Comparison of ENCODE assay signal across 8 mouse cellular contexts in the genomic region with DNA sequence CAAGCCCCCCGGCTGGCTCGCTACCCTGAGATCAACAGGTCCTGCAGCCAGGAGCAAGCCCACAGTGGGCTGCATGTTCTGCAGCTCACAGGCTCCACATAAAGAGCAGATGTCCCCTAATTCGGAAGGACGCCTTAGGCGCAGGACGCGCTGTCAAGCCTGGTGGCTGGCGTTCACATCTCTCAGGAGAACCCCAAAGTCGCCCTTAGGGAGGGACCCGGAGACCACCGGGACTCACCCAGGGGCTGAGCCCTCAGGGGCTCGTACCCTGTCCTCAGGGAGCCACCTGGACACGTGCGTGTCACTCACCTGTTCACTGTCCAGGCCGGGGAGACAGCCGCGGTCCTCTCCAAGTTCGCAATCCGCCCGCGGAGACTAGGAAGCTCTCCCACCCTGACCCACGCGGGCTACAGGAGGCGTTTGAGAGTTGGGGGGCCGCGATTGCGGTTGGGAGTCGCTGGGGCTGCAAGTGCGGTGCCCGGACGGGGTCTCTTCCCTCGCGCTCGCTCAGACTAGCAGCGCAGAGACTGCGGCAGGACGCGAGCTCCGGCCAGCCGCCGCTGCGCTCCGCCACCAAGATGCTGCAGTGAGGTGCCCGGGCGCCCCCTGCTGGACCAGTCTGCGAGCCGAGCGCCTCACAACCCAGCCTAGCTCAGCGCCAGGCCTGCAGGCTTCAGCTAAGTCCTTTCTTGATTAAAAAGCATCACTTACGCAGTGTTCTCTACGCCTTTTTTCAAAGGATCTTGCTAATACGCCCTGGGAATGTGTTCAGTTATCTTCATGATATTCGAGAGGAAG. TPM values are rescaled to one million over a fixed set of nuclear protein-coding genes. Genes with fewer than 3 reads are reported as not detected.
DNase-seq lines count a peak whose midpoint lies in the region; ATAC-seq and TF ChIP-seq lines count a peak whose summit lies in the region.

No protein-coding gene starts in this region.

- H3K9me3 ChIP-seq in embryonic facial prominence, embryonic 13.5 days, result no peaks in the 10 kb centered on the region
- H3K9me3 ChIP-seq in kidney, embryonic 14.5 days (ENCODE audit: control insufficient read depth, low read length), result no peaks in the 10 kb centered on the region
- no peaks in the 10 kb centered on the region for H3K9me3 ChIP-seq in limb, embryonic 13.5 days
- no peaks in the 10 kb centered on the region for H3K9me3 ChIP-seq in midbrain, embryonic 15.5 days

- peak; percentile 38 to 79 for DNase-seq in heart, adult 9 months (ENCODE audit: low spot score in 2 of 2)
- DNase-seq in spleen, adult 12 weeks (ENCODE audit: low spot score), result peak; percentile 31
- no peak for DNase-seq in MN1 (ENCODE audit: low spot score)

- H3K27me3 ChIP-seq in embryonic facial prominence, embryonic 13.5 days, result peaks cover 5% of the 10 kb centered on the region
- no peaks in the 10 kb centered on the region for H3K27me3 ChIP-seq in kidney, embryonic 14.5 days (ENCODE audit: control insufficient read depth, insufficient read depth, low read length)
- H3K27me3 ChIP-seq in limb, embryonic 13.5 days, result peaks cover 24% of the 10 kb centered on the region
- H3K27me3 ChIP-seq in midbrain, embryonic 15.5 days (replicated peaks), result peaks cover 6% of the 10 kb centered on the region; the same call in 1 of the 2 replicates

- H3K9ac ChIP-seq in embryonic facial prominence, embryonic 13.5 days, result peak overlapping the region; percentile 77
- H3K9ac ChIP-seq in kidney, embryonic 14.5 days (ENCODE audit: low read depth, low read length), result peak overlapping the region; percentile 69
- peak overlapping the region; percentile 73 for H3K9ac ChIP-seq in limb, embryonic 13.5 days
- H3K9ac ChIP-seq in midbrain, embryonic 15.5 days, result peak overlapping the region; percentile 56

- no peak for TF ChIP-seq POLR2A in bone marrow macrophage, adult 2 months (IDR thresholded peaks at IDR 0.05; ENCODE audit: borderline replicate concordance, low read depth, low read length)

- peak overlapping the region; percentile 79 for H3K4me2 ChIP-seq in embryonic facial prominence, embryonic 13.5 days
- peak overlapping the region; percentile 95 for H3K4me2 ChIP-seq in kidney, embryonic 14.5 days (replicated peaks; ENCODE audit: low read depth, low read length)
- peak overlapping the region; percentile 85 for H3K4me2 ChIP-seq in limb, embryonic 13.5 days (replicated peaks)
- H3K4me2 ChIP-seq in midbrain, embryonic 15.5 days, result peak overlapping the region; percentile 99

- TF ChIP-seq CTCF in bone marrow macrophage, adult 2 months (IDR thresholded peaks at IDR 0.05; ENCODE audit: low read depth, low read length), result 0 out of 2 replicates have a peak, but pooled peaks have one; percentile 22

- H3K4me3 ChIP-seq in bone marrow macrophage, adult 2 months (ENCODE audit: insufficient read depth, low read length), result peak overlapping the region; percentile 7; the same call in 1 of the 2 replicates
- peak overlapping the region; percentile 59 for H3K4me3 ChIP-seq in embryonic facial prominence, embryonic 13.5 days
- peak overlapping the region; percentile 55 for H3K4me3 ChIP-seq in kidney, embryonic 14.5 days (ENCODE audit: low read length)
- peak overlapping the region; percentile 56 for H3K4me3 ChIP-seq in limb, embryonic 13.5 days
- H3K4me3 ChIP-seq in midbrain, embryonic 15.5 days, result peak overlapping the region; percentile 58

- H3K36me3 ChIP-seq in embryonic facial prominence, embryonic 13.5 days, result 0 out of 2 replicates have a peak, but pooled peaks cover 3% of the 10 kb centered on the region
- H3K36me3 ChIP-seq in kidney, embryonic 14.5 days (ENCODE audit: control insufficient read depth, insufficient read depth, low read length), result no peaks in the 10 kb centered on the region
- no peaks in the 10 kb centered on the region for H3K36me3 ChIP-seq in limb, embryonic 13.5 days
- H3K36me3 ChIP-seq in midbrain, embryonic 15.5 days (replicated peaks), result no peaks in the 10 kb centered on the region

- peak; percentile 87 for ATAC-seq in embryonic facial prominence, embryonic 13.5 days (ENCODE audit: insufficient number of reproducible peaks, insufficient read depth, low FRiP score, low TSS enrichment, low read depth)
- ATAC-seq in kidney, embryonic 14.5 days (ENCODE audit: low FRiP score, low TSS enrichment), result peak; percentile 92
- ATAC-seq in limb, embryonic 13.5 days (ENCODE audit: low FRiP score, low read depth), result peak; percentile 91
- ATAC-seq in midbrain, embryonic 15.5 days (replicated peaks), result peak; percentile 96

- no peak overlapping the region for H3K27ac ChIP-seq in bone marrow macrophage, adult 2 months (ENCODE audit: insufficient read depth, low read depth, low read length)
- peak overlapping the region; percentile 66 for H3K27ac ChIP-seq in embryonic facial prominence, embryonic 13.5 days
- no peak overlapping the region for H3K27ac ChIP-seq in kidney, embryonic 14.5 days (ENCODE audit: low read depth, low read length)
- H3K27ac ChIP-seq in limb, embryonic 13.5 days, result no peak overlapping the region
- no peak overlapping the region for H3K27ac ChIP-seq in midbrain, embryonic 15.5 days

- WGBS in embryonic facial prominence, embryonic 13.5 days, result under 1% methylated on average over 53 of the region's 53 CpGs
- WGBS in kidney, embryonic 14.5 days, result under 1% methylated on average over 50 of the region's 53 CpGs
- WGBS in limb, embryonic 13.5 days, result under 1% methylated on average over 53 of the region's 53 CpGs
- WGBS in midbrain, embryonic 15.5 days, result under 1% methylated on average over 52 of the region's 53 CpGs

- no peaks in the 10 kb centered on the region for H3K4me1 ChIP-seq in bone marrow macrophage, adult 2 months (ENCODE audit: control insufficient read depth, insufficient read depth, low read length)
- H3K4me1 ChIP-seq in embryonic facial prominence, embryonic 13.5 days, result peaks cover 37% of the 10 kb centered on the region
- H3K4me1 ChIP-seq in kidney, embryonic 14.5 days (ENCODE audit: control insufficient read depth, insufficient read depth, low read length), result peaks cover 10% of the 10 kb centered on the region; the same call in 1 of the 2 replicates
- H3K4me1 ChIP-seq in limb, embryonic 13.5 days, result peaks cover 31% of the 10 kb centered on the region
- peaks cover 18% of the 10 kb centered on the region for H3K4me1 ChIP-seq in midbrain, embryonic 15.5 days

RNA-seq across cellular contexts. Expression of gene Rerg, which starts 0.9 kb away (rescaled TPM):
- not detected in 2 replicates for polyA plus RNA-seq in bone marrow macrophage, adult 2 months (2012; ENCODE audit: insufficient read depth, insufficient read length, missing spikeins)
- 19.4 and 37.6 TPM in 2 replicates for polyA plus RNA-seq in embryonic facial prominence, embryonic 13.5 days (2015; fragmentation: Nextera tagmentation; extraction: Ambion mirVana)
- 8.8 and 13.2 TPM in 2 replicates for polyA plus RNA-seq in kidney, embryonic 14.5 days (2014; fragmentation: Nextera tagmentation; extraction: Ambion mirVana)
- polyA plus RNA-seq in limb, embryonic 13.5 days (2015; fragmentation: Nextera tagmentation; extraction: Ambion mirVana), result 18.6 and 23.2 TPM in 2 replicates
- polyA plus RNA-seq in midbrain, embryonic 15.5 days (2015; fragmentation: Nextera tagmentation; extraction: Ambion mirVana), result 5.6 and 5.7 TPM in 2 replicates

Comparison
In these comparisons a context has a peak if more than half of its experiments do, and no peak if none do; other contexts are left out.
1. H3K4me3 ChIP-seq: peak in every context shown above with its lines; median percentile 59 in embryonic facial prominence, embryonic 13.5 days; 58 in midbrain, embryonic 15.5 days; 56 in limb, embryonic 13.5 days; 55 in kidney, embryonic 14.5 days; 7 in bone marrow macrophage, adult 2 months.